Mouse (Mus musculus) C2C12 (cell line): ENCODE measurements around the gene Ppm1e. TPM values are rescaled to one million over a fixed set of nuclear protein-coding genes. Genes with fewer than 3 reads are reported as not detected.

Experiments used
- H3K27me3 ChIP-seq: one replicate; pipeline ENCODE4 v1.6.1; 2011; ENCODE audit not compliant: control insufficient read depth, insufficient read depth, insufficient read length
- H3K36me3 ChIP-seq: one replicate; pipeline ENCODE4 v1.6.1; 2011; ENCODE audit not compliant: control insufficient read depth, insufficient read depth
- H3K4me3 ChIP-seq: one replicate; pipeline ENCODE4 v1.5.1; 2011; ENCODE audit warnings: mild to moderate bottlenecking, control low read depth; ENCODE audit not compliant: poor library complexity, insufficient read depth, severe bottlenecking
- H3K79me2 ChIP-seq: one replicate; pipeline ENCODE4 v1.6.1; 2011; ENCODE audit not compliant: control insufficient read depth, insufficient read depth
- H3K79me3 ChIP-seq: one replicate; pipeline ENCODE4 v1.6.1; 2011; ENCODE audit warnings: low read depth, control low read depth
- H3ac ChIP-seq: one replicate; pipeline ENCODE3; 2011; ENCODE audit warnings: low read depth; ENCODE audit not compliant: control insufficient read depth, insufficient read length
- CEBPB ChIP-seq: IDR thresholded peaks from one replicate; pipeline ENCODE4 v1.6.1; 2011; ENCODE audit warnings: low read depth, mild to moderate bottlenecking, control low read depth, moderate library complexity
- CTCF ChIP-seq: IDR thresholded peaks from one replicate; pipeline ENCODE4 v1.5.1; 2011; ENCODE audit not compliant: control insufficient read depth, insufficient read depth, insufficient read length
- FOSL1 ChIP-seq: IDR thresholded peaks from one replicate; pipeline ENCODE4 v1.8.0; 2011; ENCODE audit warnings: mild to moderate bottlenecking, low read length; ENCODE audit not compliant: poor library complexity, insufficient read depth, severe bottlenecking
- MAX ChIP-seq: IDR thresholded peaks from one replicate; pipeline ENCODE4 v1.6.1; 2011; ENCODE audit warnings: mild to moderate bottlenecking, control low read depth
- MYOD1 ChIP-seq: IDR thresholded peaks from one replicate; pipeline ENCODE4 v1.6.1; 2011; ENCODE audit warnings: low read depth; ENCODE audit not compliant: control insufficient read depth, insufficient read length
- MYOG ChIP-seq: IDR thresholded peaks from one replicate; pipeline ENCODE4 v1.6.1; 2011; ENCODE audit not compliant: control insufficient read depth, insufficient read length; ENCODE audit errors: extremely low read depth
- USF1 ChIP-seq: IDR thresholded peaks from one replicate; pipeline ENCODE4 v1.6.1; 2011; ENCODE audit warnings: low read depth, mild to moderate bottlenecking, control low read depth, moderate library complexity
- polyA plus RNA-seq: library from polyadenylated mRNA; unstranded; fragments of >200 nt; fragmentation: generic; extraction: Trizol; gene quantifications from one replicate; pipeline ENCODE4 v1.2.1, GENCODE M21; 2012; ENCODE audit warnings: missing spikeins

Gene Ppm1e
- polyA plus RNA-seq, 1 experiment: 0.59 TPM

GRCm38 (mm10) chr11:87238891-87239530, 119.8 kb downstream of the Ppm1e start:
- no peak for TF ChIP-seq CEBPB
- TF ChIP-seq USF1: no peak
- TF ChIP-seq MYOG: no peak
- TF ChIP-seq FOSL1: no peak
- TF ChIP-seq MYOD1: no peak
- TF ChIP-seq CTCF: no peak
- TF ChIP-seq MAX: no peak
- no peaks in the 10 kb centered on the region for H3K27me3 ChIP-seq
- H3K79me3 ChIP-seq: no peaks in the 10 kb centered on the region
- H3K4me3 ChIP-seq: no peak overlapping the region
- no peak overlapping the region for H3ac ChIP-seq
- no peaks in the 10 kb centered on the region for H3K79me2 ChIP-seq
- peaks cover 8% of the 10 kb centered on the region for H3K36me3 ChIP-seq

GRCm38 (mm10) chr11:87235486-87235872, 123.3 kb downstream of the Ppm1e start:
- no peak overlapping the region for H3K4me3 ChIP-seq
- H3K27me3 ChIP-seq: no peaks in the 10 kb centered on the region
- no peaks in the 10 kb centered on the region for H3K79me2 ChIP-seq
- H3K36me3 ChIP-seq: peaks cover 27% of the 10 kb centered on the region
- TF ChIP-seq FOSL1 (no peak), CTCF (no peak), MAX (no peak), CEBPB (no peak)
- H3K79me3 ChIP-seq: no peaks in the 10 kb centered on the region
- H3ac ChIP-seq: no peak overlapping the region

- Histone ChIP-seq H3ac (no peak overlapping the region), H3K79me3 (no peaks in the 10 kb centered on the region), H3K79me2 (no peaks in the 10 kb centered on the region), H3K27me3 (no peaks in the 10 kb centered on the region), H3K4me3 (no peak overlapping the region), H3K36me3 (peaks cover 32% of the 10 kb centered on the region)
- no peak for TF ChIP-seq CTCF
- TF ChIP-seq MYOD1: no peak
- no peak for TF ChIP-seq USF1
- TF ChIP-seq FOSL1: no peak
- no peak for TF ChIP-seq MAX
- TF ChIP-seq CEBPB: no peak
- TF ChIP-seq MYOG: no peak
Measured at GRCm38 (mm10) chr11:87234743-87235485, 123.9 kb downstream of the Ppm1e start.

GRCm38 (mm10) chr11:87233377-87233776, 125.4 kb downstream of the Ppm1e start:
- no peaks in the 10 kb centered on the region for H3K79me3 ChIP-seq
- H3K79me2 ChIP-seq: no peaks in the 10 kb centered on the region
- no peak for TF ChIP-seq MYOD1
- TF ChIP-seq CTCF: no peak
- TF ChIP-seq USF1: no peak
- no peak overlapping the region for H3ac ChIP-seq
- no peak overlapping the region for H3K4me3 ChIP-seq
- H3K36me3 ChIP-seq: peaks cover 33% of the 10 kb centered on the region
- no peaks in the 10 kb centered on the region for H3K27me3 ChIP-seq

- peaks cover 41% of the 10 kb centered on the region for H3K36me3 ChIP-seq
- no peaks in the 10 kb centered on the region for H3K79me3 ChIP-seq
- TF ChIP-seq CTCF (no peak), CEBPB (no peak), MYOG (no peak)
- no peak overlapping the region for H3ac ChIP-seq
- no peaks in the 10 kb centered on the region for H3K27me3 ChIP-seq
- H3K4me3 ChIP-seq: no peak overlapping the region
- no peaks in the 10 kb centered on the region for H3K79me2 ChIP-seq
Measured at GRCm38 (mm10) chr11:87227056-87227455, 131.8 kb downstream of the Ppm1e start.

- Histone ChIP-seq H3K4me3 (no peak overlapping the region), H3K27me3 (no peaks in the 10 kb centered on the region), H3K79me3 (no peaks in the 10 kb centered on the region), H3ac (no peak overlapping the region), H3K36me3 (peaks cover 27% of the 10 kb centered on the region), H3K79me2 (no peaks in the 10 kb centered on the region)
- TF ChIP-seq MYOG (no peak), MYOD1 (no peak), MAX (no peak), USF1 (no peak), FOSL1 (no peak), CEBPB (no peak), CTCF (no peak)
Measured at GRCm38 (mm10) chr11:87222686-87223085, 136.1 kb downstream of the Ppm1e start.
